Mouse (Mus musculus) embryonic fibroblast, embryonic 13.5 days (primary cell): ENCODE measurements at regions not wholly inside any gene's neighbourhood (a gene's known extent, or its start where the extent isn't known, plus 50 kb on each side); places are given as distances from the start of the nearest gene placed in this dataset.

Experiments used
- CTCF ChIP-seq: IDR thresholded peaks from 2 replicates; pipeline ENCODE4 v1.5.1; 2011; ENCODE audit warnings: mild to moderate bottlenecking, control low read depth, low read length, moderate library complexity, borderline replicate concordance; ENCODE audit not compliant: insufficient read depth
- POLR2A ChIP-seq: IDR thresholded peaks from 2 replicates; pipeline ENCODE4 v1.6.1; 2011; ENCODE audit warnings: low read depth, mild to moderate bottlenecking, control low read depth, low read length, moderate library complexity

DNA sequence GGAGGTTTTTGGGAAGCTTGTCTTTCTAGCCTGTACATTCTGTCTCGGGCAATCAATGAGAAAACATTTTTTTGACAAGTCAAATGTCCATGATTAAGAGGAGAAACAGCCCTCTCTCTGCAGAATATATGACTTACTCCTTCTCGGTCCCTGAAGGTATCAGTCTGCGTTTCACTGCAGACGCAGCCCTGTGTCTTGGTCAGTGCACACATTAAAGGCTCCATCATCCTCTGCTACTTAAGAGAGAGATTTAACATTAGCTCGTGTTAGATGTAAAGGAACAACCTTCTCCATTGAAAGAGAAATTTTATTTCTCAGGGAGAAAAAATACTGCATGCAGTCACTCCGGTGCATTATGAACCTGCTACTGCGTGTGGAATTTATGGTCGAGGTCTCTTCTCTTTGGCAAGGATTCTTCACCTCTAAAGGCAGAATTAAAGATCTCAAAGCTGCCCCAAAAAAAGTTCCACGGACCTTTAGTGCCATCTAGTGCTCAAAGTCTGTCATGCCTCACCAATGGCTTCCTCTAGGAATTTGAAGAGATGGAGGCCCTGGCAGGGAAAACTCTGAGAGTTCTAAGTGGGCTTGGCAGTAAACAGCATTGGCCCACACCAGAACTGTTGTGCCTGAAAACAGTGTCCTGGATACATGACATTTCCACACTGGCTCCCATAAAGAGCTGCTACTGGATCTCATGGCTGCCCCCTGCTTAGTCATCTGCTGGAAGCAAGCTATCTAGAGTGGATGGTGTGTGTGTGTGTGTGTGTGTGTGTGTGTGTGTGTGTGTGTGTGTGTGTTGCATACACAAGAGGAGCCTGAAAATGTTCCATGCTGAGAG is 102.3 kb upstream of the Noct start:
- TF ChIP-seq POLR2A (no peak), CTCF (no peak)
